Mouse (Mus musculus) cerebellum, adult 2 months (tissue): ENCODE measurements around the gene Zfp820.

Experiments used
- CTCF ChIP-seq: fragments of 200-500 bp; IDR thresholded peaks from 2 replicates; pipeline ENCODE4 v1.5.1; 2011; ENCODE audit warnings: low read depth, mild to moderate bottlenecking, control low read depth, low read length, moderate library complexity, borderline replicate concordance; ENCODE audit not compliant: insufficient read depth
- POLR2A ChIP-seq: fragments of 200-500 bp; IDR thresholded peaks from 2 replicates; pipeline ENCODE4 v1.6.1; 2011; ENCODE audit warnings: low read length, control low read depth, borderline replicate concordance; ENCODE audit not compliant: insufficient read depth

DNA sequence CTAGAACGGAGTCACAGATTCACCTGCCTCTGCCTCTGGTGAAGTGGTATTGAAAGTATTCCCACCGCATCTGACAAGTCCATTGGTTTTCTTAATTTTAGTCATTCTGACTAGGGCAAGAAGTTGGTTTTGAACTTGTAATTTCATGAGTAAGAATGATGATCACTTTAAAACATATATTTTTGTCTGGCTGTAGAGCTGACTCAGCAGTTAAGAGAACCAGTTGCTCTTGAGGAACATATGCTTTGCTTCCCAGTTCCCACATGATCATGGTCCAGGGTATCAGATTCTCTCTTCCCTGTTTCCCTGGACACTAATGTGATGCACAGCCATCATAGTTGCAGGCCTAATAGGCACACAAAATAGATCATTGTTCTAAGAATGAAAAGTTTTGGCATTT lies 75.2 kb downstream of the Zfp820 start:
- no peak for TF ChIP-seq CTCF
- no peak for TF ChIP-seq POLR2A
